Mouse (Mus musculus): ENCODE measurements around the gene Lin7c. TPM values are rescaled to one million over a fixed set of nuclear protein-coding genes. Genes with fewer than 3 reads are reported as not detected.
"Not testable (repeated sequence)": the region's sequence is repeated elsewhere in the genome, so short reads cannot be mapped to it uniquely, and the experiment has no call there.

Lin7c gene
- polyA plus RNA-seq (2015; fragmentation: Nextera tagmentation; extraction: Ambion mirVana), result 35.5 and 35.7 TPM in 2 replicates

DNA sequence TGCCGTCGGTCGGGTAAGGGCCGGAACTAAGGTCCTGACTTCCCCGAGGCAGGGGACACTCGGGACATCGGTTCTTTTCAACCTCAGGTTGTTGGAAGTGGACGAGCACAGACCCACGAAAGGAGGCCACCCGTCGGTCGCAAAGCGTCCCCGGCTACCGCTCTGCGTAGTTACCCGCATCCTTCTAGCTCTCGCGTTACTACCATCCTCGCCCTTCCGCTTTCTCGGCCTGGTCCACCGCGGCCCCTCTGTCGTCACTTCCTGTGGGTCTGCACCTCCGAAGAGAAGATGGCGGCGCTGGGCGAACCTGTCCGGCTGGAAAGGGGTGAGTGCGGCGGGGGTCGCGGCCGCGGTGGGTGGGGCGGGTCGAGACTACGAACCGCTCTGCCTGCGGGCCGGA, at the start of gene Lin7c:
Gene Lin7c (plus strand): TSS at position 257 of the 400 bp plus-strand sequence.
- H3K9ac ChIP-seq, result peak within 1 kb of the TSS; percentile 98
- ATAC-seq (ENCODE audit: extremely low read depth, insufficient number of reproducible peaks, low FRiP score, low TSS enrichment), result peak; percentile 98
- peak within 1 kb of the TSS; percentile 89 for H3K4me2 ChIP-seq
- no peaks in the 10 kb centered on the region for H3K27me3 ChIP-seq (replicated peaks)
- H3K36me3 ChIP-seq, result peaks cover 16% of the 10 kb centered on the region
- peak within 1 kb of the TSS; percentile 97 for H3K4me3 ChIP-seq
- H3K4me1 ChIP-seq, result peaks cover 20% of the 10 kb centered on the region
- H3K9me3 ChIP-seq, result peaks cover 5% of the 10 kb centered on the region
- under 1% methylated on average over 42 of the region's 42 CpGs for WGBS
- peak within 1 kb of the TSS; percentile 93 for H3K27ac ChIP-seq (replicated peaks)

GRCm38 (mm10) chr2:109846401-109846800, 44.3 kb upstream of the Lin7c start:
- 46% methylated on average over 4 of the region's 4 CpGs for WGBS
- no peaks in the 10 kb centered on the region for H3K36me3 ChIP-seq

DNA sequence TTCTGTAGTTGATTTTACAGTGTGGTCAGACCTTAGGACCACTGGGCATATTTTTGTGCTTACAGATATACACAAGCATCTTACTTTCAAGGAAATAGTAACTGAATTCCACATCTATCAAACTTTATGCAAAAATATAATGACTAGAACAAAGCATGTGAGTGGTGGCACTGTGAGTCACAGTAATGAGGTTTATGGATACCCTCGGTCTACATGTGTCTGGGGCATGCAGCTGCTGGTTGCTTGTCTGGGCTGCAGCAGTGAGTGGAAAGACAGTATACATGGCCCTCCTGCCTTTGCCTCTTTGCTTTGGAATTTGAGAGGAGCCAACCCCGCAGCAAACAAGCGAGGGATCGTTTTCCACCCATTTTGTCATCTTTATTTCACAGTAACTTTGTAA, 42.3 kb upstream of the Lin7c start:
- Histone ChIP-seq H3K4me3 (no peak overlapping the region), H3K9me3 (no peaks in the 10 kb centered on the region), H3K4me1 (no peaks in the 10 kb centered on the region), H3K27ac (replicated peaks) (no peak overlapping the region), H3K36me3 (no peaks in the 10 kb centered on the region), H3K27me3 (replicated peaks) (no peaks in the 10 kb centered on the region), H3K4me2 (no peak overlapping the region), H3K9ac (no peak overlapping the region)
- 59% methylated on average over 4 of the region's 4 CpGs for WGBS
- no peak for ATAC-seq (ENCODE audit: extremely low read depth, insufficient number of reproducible peaks, low FRiP score, low TSS enrichment)

More at GRCm38 (mm10) chr2:109846401-109846800, 44.3 kb upstream of the Lin7c start:
- no peak overlapping the region for H3K4me3 ChIP-seq
- no peaks in the 10 kb centered on the region for H3K4me1 ChIP-seq
- no peaks in the 10 kb centered on the region for H3K27me3 ChIP-seq (replicated peaks)
- H3K4me2 ChIP-seq, result no peak overlapping the region
- ATAC-seq (ENCODE audit: extremely low read depth, insufficient number of reproducible peaks, low FRiP score, low TSS enrichment), result no peak
- no peaks in the 10 kb centered on the region for H3K9me3 ChIP-seq
- H3K27ac ChIP-seq (replicated peaks), result no peak overlapping the region
- no peak overlapping the region for H3K9ac ChIP-seq

DNA sequence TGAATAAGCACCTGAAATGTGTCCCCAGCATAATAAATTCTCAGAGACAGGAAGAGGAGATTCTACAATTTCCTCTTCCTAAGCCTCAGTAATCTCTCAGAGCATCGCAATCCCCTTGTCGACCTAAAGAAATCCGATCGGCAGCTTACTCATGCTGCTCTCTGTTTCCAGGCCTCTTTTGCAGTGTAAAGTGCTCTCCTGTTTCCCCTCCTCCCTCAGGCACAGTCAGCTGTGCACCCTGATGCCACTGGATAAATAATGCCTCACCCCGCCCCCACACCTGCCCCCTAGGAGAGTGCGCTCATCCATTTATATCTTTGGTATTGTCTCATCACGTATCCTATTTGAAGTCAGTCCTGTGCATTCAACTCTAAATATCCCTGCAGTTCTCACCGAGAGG, 41.9 kb upstream of the Lin7c start:
- Histone ChIP-seq H3K4me2 (no peak overlapping the region), H3K9ac (no peak overlapping the region), H3K9me3 (no peaks in the 10 kb centered on the region), H3K36me3 (no peaks in the 10 kb centered on the region), H3K4me3 (no peak overlapping the region), H3K4me1 (no peaks in the 10 kb centered on the region), H3K27me3 (replicated peaks) (no peaks in the 10 kb centered on the region), H3K27ac (replicated peaks) (no peak overlapping the region)
- no peak for ATAC-seq (ENCODE audit: extremely low read depth, insufficient number of reproducible peaks, low FRiP score, low TSS enrichment)
- 57% methylated on average over 8 of the region's 8 CpGs for WGBS

GRCm38 (mm10) chr2:109855601-109856000, 35.1 kb upstream of the Lin7c start:
- Histone ChIP-seq H3K36me3 (no peaks in the 10 kb centered on the region), H3K27ac (replicated peaks) (no peak overlapping the region), H3K4me1 (no peaks in the 10 kb centered on the region), H3K9ac (no peak overlapping the region), H3K27me3 (replicated peaks) (no peaks in the 10 kb centered on the region), H3K4me2 (no peak overlapping the region), H3K4me3 (no peak overlapping the region), H3K9me3 (no peaks in the 10 kb centered on the region)
- ATAC-seq (ENCODE audit: extremely low read depth, insufficient number of reproducible peaks, low FRiP score, low TSS enrichment), result no peak
- WGBS, result 68% methylated on average over 5 of the region's 5 CpGs

DNA sequence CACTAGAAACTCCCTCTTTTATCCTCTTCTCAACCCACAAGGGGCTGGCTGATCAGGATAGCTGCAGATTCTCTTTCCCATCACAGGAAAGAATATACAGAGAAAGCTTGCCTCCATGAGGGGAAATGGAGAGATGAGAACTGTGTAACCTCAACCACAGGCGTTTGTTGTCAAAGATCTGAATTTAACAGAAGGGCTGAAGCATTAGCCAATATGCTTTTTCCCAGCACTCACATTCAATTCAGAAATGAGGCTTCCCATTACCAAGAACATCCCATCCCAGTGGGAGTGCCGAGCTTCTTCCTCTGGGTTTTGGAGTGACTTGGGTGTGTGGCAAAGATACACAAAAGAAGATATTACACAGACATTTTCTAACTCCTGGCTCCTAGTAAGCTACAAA, 31.0 kb upstream of the Lin7c start:
- Histone ChIP-seq H3K27me3 (replicated peaks) (no peaks in the 10 kb centered on the region), H3K4me3 (no peak overlapping the region), H3K27ac (replicated peaks) (no peak overlapping the region), H3K9me3 (no peaks in the 10 kb centered on the region), H3K4me2 (no peak overlapping the region), H3K4me1 (no peaks in the 10 kb centered on the region), H3K36me3 (no peaks in the 10 kb centered on the region), H3K9ac (no peak overlapping the region)
- WGBS, result 49% methylated on average over 2 of the region's 2 CpGs
- no peak for ATAC-seq (ENCODE audit: extremely low read depth, insufficient number of reproducible peaks, low FRiP score, low TSS enrichment)

GRCm38 (mm10) chr2:109860832-109861231, 29.8 kb upstream of the Lin7c start:
- Histone ChIP-seq H3K27ac (replicated peaks) (no peak overlapping the region), H3K4me1 (no peaks in the 10 kb centered on the region), H3K9me3 (no peaks in the 10 kb centered on the region), H3K4me3 (no peak overlapping the region), H3K9ac (no peak overlapping the region), H3K36me3 (no peaks in the 10 kb centered on the region), H3K27me3 (replicated peaks) (no peaks in the 10 kb centered on the region), H3K4me2 (no peak overlapping the region)
- no peak for ATAC-seq (ENCODE audit: extremely low read depth, insufficient number of reproducible peaks, low FRiP score, low TSS enrichment)
- WGBS, result 80% methylated on average over 3 of the region's 3 CpGs

DNA sequence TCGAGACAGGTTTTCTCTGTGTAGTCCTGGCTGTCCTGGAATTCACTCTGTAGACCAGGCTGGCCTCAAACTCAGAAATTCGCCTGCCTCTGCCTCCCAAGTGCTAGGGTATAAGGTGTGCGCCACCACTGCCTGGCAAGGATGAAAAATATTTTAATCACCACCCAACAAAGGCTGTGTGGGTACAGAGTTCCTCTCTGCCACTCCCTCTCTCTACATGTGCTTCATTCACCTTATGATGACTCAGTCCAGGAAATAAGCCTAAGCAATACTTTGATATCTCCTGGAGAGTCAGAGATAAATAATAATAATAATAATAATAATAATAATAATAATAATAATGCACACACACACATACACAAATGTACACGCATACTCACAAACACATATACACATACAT, 11.2 kb upstream of the Lin7c start:
- ATAC-seq (ENCODE audit: extremely low read depth, insufficient number of reproducible peaks, low FRiP score, low TSS enrichment), result not testable (repeated sequence)
- WGBS, result 69% methylated on average over 4 of the region's 4 CpGs

DNA sequence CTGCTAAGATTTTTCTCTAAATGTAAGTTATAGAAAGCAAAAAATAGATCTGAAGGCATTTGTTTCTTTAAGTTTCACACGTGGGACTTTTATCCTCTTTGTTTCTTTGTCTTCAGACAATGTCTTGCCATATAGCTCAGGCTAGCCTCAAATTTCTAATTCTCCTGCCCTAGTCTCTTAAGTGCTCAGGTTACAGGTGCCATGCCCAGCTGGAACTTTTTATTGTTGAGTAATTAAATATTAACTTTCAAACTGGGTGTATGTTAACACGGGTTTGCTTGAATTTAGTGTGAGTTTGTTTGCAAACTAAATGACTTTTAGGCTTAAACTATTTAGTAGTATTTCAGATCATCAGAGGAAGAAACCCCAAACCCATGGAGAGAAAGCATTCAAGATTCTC, 9.5 kb upstream of the Lin7c start:
- Histone ChIP-seq H3K4me1 (no peaks in the 10 kb centered on the region), H3K27me3 (replicated peaks) (no peaks in the 10 kb centered on the region), H3K27ac (replicated peaks) (no peak overlapping the region), H3K9me3 (0 out of 2 replicates have a peak, but pooled peaks cover 3% of the 10 kb centered on the region), H3K9ac (no peak overlapping the region), H3K4me3 (no peak overlapping the region), H3K36me3 (no peaks in the 10 kb centered on the region), H3K4me2 (no peak overlapping the region)
- ATAC-seq (ENCODE audit: extremely low read depth, insufficient number of reproducible peaks, low FRiP score, low TSS enrichment), result no peak
- 47% methylated on average over 2 of the region's 2 CpGs for WGBS

More for the DNA sequence above, 11.2 kb upstream of the Lin7c start:
- H3K4me3 ChIP-seq; H3K4me2 ChIP-seq; H3K9me3 ChIP-seq; H3K36me3 ChIP-seq; H3K4me1 ChIP-seq; H3K9ac ChIP-seq; H3K27ac ChIP-seq (replicated peaks); H3K27me3 ChIP-seq (replicated peaks): not testable (repeated sequence)

DNA sequence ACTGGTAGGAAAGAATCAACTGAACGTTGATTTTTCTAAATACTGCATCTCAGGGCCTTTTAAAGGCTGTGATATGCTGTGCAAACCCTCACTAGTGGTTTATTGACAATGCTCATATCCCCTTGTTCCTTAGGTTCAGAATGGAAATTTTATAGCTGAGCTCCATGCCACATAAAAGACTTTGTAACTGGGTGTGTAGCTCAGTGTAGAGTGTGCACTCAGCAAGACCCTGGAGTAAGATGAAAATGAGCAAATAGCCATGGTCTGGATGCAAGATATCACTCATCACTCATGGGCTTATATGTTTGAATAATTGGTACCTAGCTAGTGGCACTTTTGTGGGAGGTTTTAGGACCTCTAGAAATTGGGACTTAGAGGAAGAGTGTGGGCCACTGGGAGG, 9.0 kb upstream of the Lin7c start:
- no peaks in the 10 kb centered on the region for H3K4me1 ChIP-seq
- H3K4me2 ChIP-seq, result no peak overlapping the region
- ATAC-seq (ENCODE audit: extremely low read depth, insufficient number of reproducible peaks, low FRiP score, low TSS enrichment), result no peak
- no peak overlapping the region for H3K27ac ChIP-seq (replicated peaks)
- no peaks in the 10 kb centered on the region for H3K27me3 ChIP-seq (replicated peaks)
- no peaks in the 10 kb centered on the region for H3K36me3 ChIP-seq
- 0 out of 2 replicates have a peak, but pooled peaks cover 3% of the 10 kb centered on the region for H3K9me3 ChIP-seq
- WGBS, result 55% methylated on average over 1 of the region's 1 CpGs
- no peak overlapping the region for H3K9ac ChIP-seq
- H3K4me3 ChIP-seq, result no peak overlapping the region

DNA sequence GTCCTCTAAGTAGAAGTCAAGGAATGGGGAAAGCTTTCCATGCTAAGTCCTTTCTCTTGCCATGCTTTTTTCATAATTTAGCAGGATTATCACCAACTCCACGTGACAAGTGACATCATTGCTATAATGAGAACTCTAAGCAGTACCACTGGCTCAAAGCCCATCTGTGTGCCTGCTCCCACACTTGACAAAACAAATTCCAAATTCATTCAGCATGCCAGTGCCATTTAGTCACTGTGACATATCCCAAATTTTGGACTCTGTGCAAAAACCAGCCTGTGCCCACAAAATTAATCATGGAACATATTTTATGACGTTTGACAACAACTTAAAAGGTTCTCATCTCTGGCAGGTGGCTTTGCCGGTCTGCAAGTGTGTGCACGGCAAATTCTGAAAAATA, 6.5 kb upstream of the Lin7c start:
- Histone ChIP-seq H3K27ac (replicated peaks) (no peak overlapping the region), H3K4me1 (no peaks in the 10 kb centered on the region), H3K9ac (no peak overlapping the region), H3K36me3 (no peaks in the 10 kb centered on the region), H3K9me3 (peaks cover 3% of the 10 kb centered on the region; the same call in 1 of the 2 replicates), H3K27me3 (replicated peaks) (no peaks in the 10 kb centered on the region), H3K4me2 (no peak overlapping the region), H3K4me3 (no peak overlapping the region)
- ATAC-seq (ENCODE audit: extremely low read depth, insufficient number of reproducible peaks, low FRiP score, low TSS enrichment), result no peak
- 66% methylated on average over 4 of the region's 4 CpGs for WGBS

GRCm38 (mm10) chr2:109884507-109884906, 6.1 kb upstream of the Lin7c start:
- Histone ChIP-seq H3K4me3 (no peak overlapping the region), H3K27me3 (replicated peaks) (no peaks in the 10 kb centered on the region), H3K36me3 (no peaks in the 10 kb centered on the region), H3K4me2 (no peak overlapping the region), H3K9me3 (peaks cover 3% of the 10 kb centered on the region; the same call in 1 of the 2 replicates), H3K27ac (replicated peaks) (no peak overlapping the region), H3K9ac (no peak overlapping the region), H3K4me1 (no peaks in the 10 kb centered on the region)
- WGBS, result 63% methylated on average over 4 of the region's 4 CpGs
- ATAC-seq (ENCODE audit: extremely low read depth, insufficient number of reproducible peaks, low FRiP score, low TSS enrichment), result no peak
